Mouse (Mus musculus) stomach, embryonic 15.5 days (tissue): ENCODE measurements around the gene Otos. TPM values are rescaled to one million over a fixed set of nuclear protein-coding genes. Genes with fewer than 3 reads are reported as not detected.

Source experiments
- ATAC-seq: fragments of 200-750 bp; cut with Nextera tagmentation; 2 replicates; pipeline ENCODE4 v1.8.0; 2017; ENCODE audit warnings: low read depth, moderate number of reproducible peaks, moderate TSS enrichment; ENCODE audit not compliant: insufficient read depth, low FRiP score
- H3K27ac ChIP-seq: fragments of 300-500 bp; sonication (generic); 2 replicates; pipeline ENCODE4 v1.5.1; 2015; ENCODE audit warnings: mild to moderate bottlenecking, inconsistent platforms
- H3K27me3 ChIP-seq: fragments of 300-500 bp; sonication (generic); replicated peaks from 2 replicates; pipeline ENCODE4 v1.6.1; 2015; ENCODE audit warnings: inconsistent platforms
- H3K36me3 ChIP-seq: fragments of 300-500 bp; sonication (generic); 2 replicates; pipeline ENCODE4 v1.6.1; 2015; ENCODE audit warnings: inconsistent platforms
- H3K4me1 ChIP-seq: fragments of 300-500 bp; sonication (generic); 2 replicates; pipeline ENCODE4 v1.6.1; 2015; ENCODE audit warnings: inconsistent platforms
- H3K4me2 ChIP-seq: fragments of 300-500 bp; sonication (generic); 2 replicates; pipeline ENCODE4 v1.6.1; 2015; ENCODE audit warnings: mild to moderate bottlenecking, inconsistent platforms
- H3K4me3 ChIP-seq: fragments of 300-500 bp; sonication (generic); replicated peaks from 2 replicates; pipeline ENCODE4 v1.5.1; 2015; ENCODE audit warnings: inconsistent platforms
- H3K9ac ChIP-seq: fragments of 300-500 bp; sonication (generic); 2 replicates; pipeline ENCODE4 v1.6.1; 2015; ENCODE audit warnings: inconsistent platforms
- H3K9me3 ChIP-seq: fragments of 300-500 bp; sonication (generic); 2 replicates; pipeline ENCODE4 v1.6.1; 2016; ENCODE audit warnings: inconsistent platforms
- WGBS: fragments of 180-500 bp; shearing (Covaris S2); methylation state at CpG from one replicate; pipeline ENCODE4 v1.1.7; 2015; 5-methylcytosine and 5-hydroxymethylcytosine counted together
- polyA plus RNA-seq: library from polyadenylated mRNA; unstranded; fragments of >200 nt; fragmentation: Nextera tagmentation; extraction: Ambion mirVana; gene quantifications from 2 replicates; pipeline ENCODE4 v1.2.1, GENCODE M21; 2015

Gene Otos
- polyA plus RNA-seq, 1 experiment from 2014 or later: 0.19 TPM

GRCm38 (mm10) chr1:92596019-92596418 lies 52.6 kb downstream of the Otos start:
- Histone ChIP-seq H3K4me3 (no peak overlapping the region), H3K36me3 (no peaks in the 10 kb centered on the region), H3K27ac (no peak overlapping the region), H3K9ac (no peak overlapping the region), H3K9me3 (no peaks in the 10 kb centered on the region), H3K4me1 (no peaks in the 10 kb centered on the region), H3K27me3 (no peaks in the 10 kb centered on the region), H3K4me2 (no peak overlapping the region)
- ATAC-seq: no peak
- WGBS: 71% methylated on average over 3 of the region's 3 CpGs

Other genes with a start within 250 kb of the Otos start
- 253 and 295 TPM in 2 replicates for gene Ndufa10, start 175.0 kb downstream of the Otos start, polyA plus RNA-seq
- gene Olfr1416, start 163.7 kb downstream of the Otos start, polyA plus RNA-seq: not detected in 2 replicates
- gene Olfr1415, start 152.7 kb downstream of the Otos start, polyA plus RNA-seq: not detected in 2 replicates
- gene Olfr1414, start 130.2 kb downstream of the Otos start, polyA plus RNA-seq: not detected in 2 replicates
- not detected in 2 replicates for gene Olfr1413, start 77.5 kb downstream of the Otos start, polyA plus RNA-seq
- not detected in 2 replicates for gene Olfr1412, start 63.1 kb downstream of the Otos start, polyA plus RNA-seq
- gene Olfr1411, start 54.4 kb downstream of the Otos start, polyA plus RNA-seq: not detected in 2 replicates
- gene Olfr1410, start 43.1 kb downstream of the Otos start, polyA plus RNA-seq: not detected in 2 replicates
- gene Olfr12, start 31.1 kb downstream of the Otos start, polyA plus RNA-seq: not detected in 2 replicates
- gene Cops9, start 6.9 kb downstream of the Otos start, polyA plus RNA-seq: 349 and 369 TPM in 2 replicates
- gene Gpc1, start 182.8 kb upstream of the Otos start, polyA plus RNA-seq: 48.7 TPM in 2 replicates